Mouse (Mus musculus): Measurements from ENCODE around the gene Sept3.

The Sept3 gene

DNA sequence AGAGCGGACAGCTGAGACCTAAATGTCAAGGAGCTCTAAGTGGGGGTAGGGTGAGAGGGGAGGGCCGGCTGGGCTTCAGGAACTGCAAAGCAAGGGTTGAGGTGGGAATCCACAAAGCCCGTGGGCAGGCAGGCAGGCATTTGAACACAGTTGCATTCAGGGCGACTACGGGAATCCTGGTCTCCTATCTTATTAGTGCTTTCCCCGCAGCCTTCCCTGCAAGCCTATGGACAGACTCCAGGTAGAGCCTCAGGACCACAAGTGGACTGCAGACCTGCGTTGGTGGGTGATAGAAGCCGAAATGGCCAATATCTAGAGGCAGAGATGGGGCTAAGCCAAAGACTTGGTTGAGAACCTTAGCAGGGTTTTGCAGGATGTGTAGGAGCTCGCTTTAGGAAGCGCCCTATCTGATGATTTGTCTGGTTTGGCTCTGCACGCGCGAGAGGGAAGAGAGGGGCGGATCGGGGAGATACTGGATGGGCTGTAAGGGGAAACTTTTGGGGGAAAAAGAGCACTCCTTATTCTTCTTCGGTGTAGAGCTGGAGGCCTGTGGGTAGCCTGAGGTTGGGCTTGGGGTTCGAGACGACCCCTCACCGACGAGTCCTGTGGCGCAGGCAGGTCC, 65.8 kb downstream of the Sept3 start:
- no peak for DNase-seq (ENCODE audit: low spot score)

- DNase-seq (ENCODE audit: low spot score) = no peak
Observed at GRCm38 (mm10) chr15:82341036-82341501, 66.4 kb downstream of the Sept3 start.

GRCm38 (mm10) chr15:82341675-82342542, 67.2 kb downstream of the Sept3 start:
- DNase-seq (ENCODE audit: low spot score) = no peak

DNA sequence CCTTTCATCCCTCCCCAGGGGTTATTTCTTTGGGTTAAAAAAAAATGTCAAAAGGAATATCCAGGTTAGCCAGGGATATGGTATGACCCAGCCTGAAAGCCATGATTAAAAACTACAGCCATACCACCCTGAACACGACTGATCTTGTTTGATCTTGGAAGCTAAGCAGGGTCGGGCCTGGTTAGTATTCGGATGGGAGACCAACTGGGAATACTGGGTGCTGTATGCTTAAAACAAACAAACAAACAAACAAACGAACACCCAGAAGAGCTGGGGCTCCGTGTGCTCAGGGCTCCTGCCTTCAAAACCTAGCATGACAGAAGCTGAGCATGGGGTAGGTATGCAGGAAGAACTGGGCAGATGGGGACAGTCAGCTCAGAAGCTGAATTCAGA, 67.8 kb downstream of the Sept3 start:
- no peak for DNase-seq (ENCODE audit: low spot score)

- DNase-seq (ENCODE audit: low spot score) = no peak
Observed at GRCm38 (mm10) chr15:82343368-82344287, 68.9 kb downstream of the Sept3 start.
